Mouse (Mus musculus): Measurements from ENCODE around the gene Gm42791.

DNA sequence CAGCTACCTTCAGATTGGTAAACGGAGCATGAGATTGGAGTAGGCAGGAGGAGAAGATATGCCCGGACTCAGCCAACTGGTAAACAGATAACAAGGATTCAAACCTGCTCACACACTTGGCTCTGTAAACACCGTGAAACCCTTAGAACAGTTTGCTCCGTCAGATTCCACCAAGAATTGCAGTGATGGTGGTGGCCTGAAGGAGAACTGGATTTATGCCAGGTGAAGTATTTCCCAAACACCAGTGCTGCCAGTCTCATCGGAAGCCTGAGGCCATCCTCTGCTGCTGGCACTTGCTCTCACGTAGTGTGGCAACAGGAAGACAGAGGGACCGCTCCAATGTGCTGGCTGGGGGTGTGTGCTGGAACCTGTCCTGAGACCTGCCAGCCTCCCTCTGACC, 12.6 kb downstream of the Gm42791 start:
- TF ChIP-seq EP300 (IDR thresholded peaks at IDR 0.05; ENCODE audit: low read length) = no peak
- TF ChIP-seq POLR2A (IDR thresholded peaks at IDR 0.05; ENCODE audit: low read depth, low read length) = no peak
- no peak for TF ChIP-seq MYC (IDR thresholded peaks at IDR 0.05; ENCODE audit: low read depth, low read length)
